In genomic region chr11:46064767-46065166, GRCm38 (mm10) we compare ENCODE assay signal across 8 mouse cellular contexts. TPM values are rescaled to one million over a fixed set of nuclear protein-coding genes. Genes with fewer than 3 reads are reported as not detected.
DNase-seq lines count a peak whose midpoint lies in the region; ATAC-seq and TF ChIP-seq lines count a peak whose summit lies in the region.

No protein-coding gene starts in this region.

- WGBS in hindbrain, embryonic 10.5 days, result 71% methylated on average over 8 of the region's 8 CpGs
- WGBS in hindbrain, embryonic 14.5 days, result 66% methylated on average over 8 of the region's 8 CpGs
- 71% methylated on average over 8 of the region's 8 CpGs for WGBS in forebrain, embryonic 12.5 days
- WGBS in intestine, embryonic 16.5 days, result 46% methylated on average over 8 of the region's 8 CpGs
- 61% methylated on average over 8 of the region's 8 CpGs for WGBS in liver, postnatal 0 days (ENCODE audit: insufficient replicate concordance)

- peaks cover 9% of the 10 kb centered on the region; the same call in 1 of the 2 replicates for H3K36me3 ChIP-seq in hindbrain, embryonic 10.5 days
- H3K36me3 ChIP-seq in hindbrain, embryonic 14.5 days (replicated peaks; ENCODE audit: control insufficient read depth, insufficient read depth), result peaks cover 37% of the 10 kb centered on the region
- no peaks in the 10 kb centered on the region; the same call in 1 of the 2 replicates for H3K36me3 ChIP-seq in forebrain, embryonic 12.5 days (replicated peaks)
- no peaks in the 10 kb centered on the region for H3K36me3 ChIP-seq in intestine, embryonic 16.5 days (ENCODE audit: control insufficient read depth, insufficient read depth, low read length)
- H3K36me3 ChIP-seq in liver, postnatal 0 days (replicated peaks; ENCODE audit: insufficient read depth, low read length), result no peaks in the 10 kb centered on the region; the same call in 1 of the 2 replicates

- H3K27ac ChIP-seq in hindbrain, embryonic 10.5 days, result peak overlapping the region; percentile 56; the same call in 1 of the 2 replicates
- H3K27ac ChIP-seq in hindbrain, embryonic 14.5 days, result no peak overlapping the region
- H3K27ac ChIP-seq in forebrain, embryonic 12.5 days, result 0 out of 2 replicates have a peak overlapping the region, but pooled peaks have one; percentile 9
- peak overlapping the region; percentile 75 for H3K27ac ChIP-seq in intestine, embryonic 16.5 days (ENCODE audit: low read length)
- peak overlapping the region; percentile 60 for H3K27ac ChIP-seq in liver, postnatal 0 days (ENCODE audit: low read depth)

- H3K4me3 ChIP-seq in hindbrain, embryonic 10.5 days, result no peak overlapping the region
- no peak overlapping the region for H3K4me3 ChIP-seq in hindbrain, embryonic 14.5 days (replicated peaks; ENCODE audit: low read length)
- no peak overlapping the region for H3K4me3 ChIP-seq in forebrain, embryonic 12.5 days (replicated peaks)
- H3K4me3 ChIP-seq in intestine, embryonic 16.5 days (ENCODE audit: low read length), result no peak overlapping the region
- H3K4me3 ChIP-seq in liver, postnatal 0 days (ENCODE audit: low read depth, low read length), result no peak overlapping the region

- H3K4me1 ChIP-seq in hindbrain, embryonic 10.5 days (replicated peaks), result peaks cover 41% of the 10 kb centered on the region
- peaks cover 17% of the 10 kb centered on the region for H3K4me1 ChIP-seq in hindbrain, embryonic 14.5 days (replicated peaks; ENCODE audit: control insufficient read depth, insufficient read depth, low read length)
- peaks cover 25% of the 10 kb centered on the region for H3K4me1 ChIP-seq in forebrain, embryonic 12.5 days
- peaks cover 27% of the 10 kb centered on the region for H3K4me1 ChIP-seq in intestine, embryonic 16.5 days (ENCODE audit: control insufficient read depth, insufficient read depth, low read length)
- peaks cover 19% of the 10 kb centered on the region for H3K4me1 ChIP-seq in liver, postnatal 0 days (ENCODE audit: insufficient read depth)

- no peaks in the 10 kb centered on the region for H3K27me3 ChIP-seq in hindbrain, embryonic 10.5 days (ENCODE audit: insufficient read depth, poor library complexity, severe bottlenecking)
- H3K27me3 ChIP-seq in hindbrain, embryonic 14.5 days (ENCODE audit: control insufficient read depth, insufficient read depth, low read length), result no peaks in the 10 kb centered on the region
- no peaks in the 10 kb centered on the region for H3K27me3 ChIP-seq in forebrain, embryonic 12.5 days
- H3K27me3 ChIP-seq in intestine, embryonic 16.5 days (replicated peaks; ENCODE audit: control insufficient read depth, insufficient read depth, low read length), result no peaks in the 10 kb centered on the region
- no peaks in the 10 kb centered on the region for H3K27me3 ChIP-seq in liver, postnatal 0 days (ENCODE audit: insufficient read depth, low read length)

- no peak for TF ChIP-seq CTCF in liver, postnatal 0 days (IDR thresholded peaks at IDR 0.05; ENCODE audit: low read depth)

- no peaks in the 10 kb centered on the region for H3K9me3 ChIP-seq in hindbrain, embryonic 10.5 days
- no peaks in the 10 kb centered on the region for H3K9me3 ChIP-seq in hindbrain, embryonic 14.5 days (ENCODE audit: control insufficient read depth, low read length)
- no peaks in the 10 kb centered on the region for H3K9me3 ChIP-seq in forebrain, embryonic 12.5 days
- H3K9me3 ChIP-seq in intestine, embryonic 16.5 days (ENCODE audit: control insufficient read depth, low read length), result no peaks in the 10 kb centered on the region
- H3K9me3 ChIP-seq in liver, postnatal 0 days (ENCODE audit: low read length), result no peaks in the 10 kb centered on the region

- ATAC-seq in hindbrain, embryonic 14.5 days (ENCODE audit: low FRiP score), result no peak
- ATAC-seq in forebrain, embryonic 12.5 days (ENCODE audit: low FRiP score), result no peak
- ATAC-seq in intestine, embryonic 16.5 days, result no peak
- ATAC-seq in liver, postnatal 0 days, result peak; percentile 39; the same call in 1 of the 2 replicates

- H3K9ac ChIP-seq in hindbrain, embryonic 14.5 days, result no peak overlapping the region
- no peak overlapping the region for H3K9ac ChIP-seq in forebrain, embryonic 12.5 days
- H3K9ac ChIP-seq in intestine, embryonic 16.5 days (ENCODE audit: low read depth, low read length), result no peak overlapping the region; the same call in 1 of the 2 replicates
- H3K9ac ChIP-seq in liver, postnatal 0 days (replicated peaks), result no peak overlapping the region

- no peak overlapping the region for H3K4me2 ChIP-seq in hindbrain, embryonic 14.5 days (replicated peaks)
- no peak overlapping the region for H3K4me2 ChIP-seq in forebrain, embryonic 12.5 days
- H3K4me2 ChIP-seq in intestine, embryonic 16.5 days (ENCODE audit: low read depth, low read length), result no peak overlapping the region
- H3K4me2 ChIP-seq in liver, postnatal 0 days (ENCODE audit: low read depth, low read length), result no peak overlapping the region

- no peak for DNase-seq in hindbrain, embryonic 10.5 days (ENCODE audit: low spot score)
- no peak for DNase-seq in hindbrain, embryonic 14.5 days (ENCODE audit: low spot score)
- DNase-seq in liver, postnatal 0 days, result no peak
- no peak for DNase-seq in layer of hippocampus, postnatal 14 days (ENCODE audit: low spot score in 2 of 2)
- DNase-seq in layer of hippocampus, postnatal 36 days, result no peak
- no peak for DNase-seq in urinary bladder, postnatal 4 days (ENCODE audit: low spot score in 2 of 2)

- no peak for TF ChIP-seq EP300 in liver, postnatal 0 days (IDR thresholded peaks at IDR 0.05; ENCODE audit: low read depth)

RNA-seq across cellular contexts. Expression of gene Adam19, which starts 9.0 kb away (rescaled TPM):
- 12.9 and 14.0 TPM in 2 replicates for polyA plus RNA-seq in hindbrain, embryonic 10.5 days (2016; fragmentation: Nextera tagmentation; extraction: Ambion mirVana)
- polyA plus RNA-seq in hindbrain, embryonic 14.5 days (2014; fragmentation: Nextera tagmentation; extraction: Ambion mirVana), result 12.2 and 14.5 TPM in 2 replicates
- polyA plus RNA-seq in forebrain, embryonic 12.5 days (2016; fragmentation: Nextera tagmentation; extraction: Ambion mirVana), result 9.7 and 10.2 TPM in 2 replicates
- 12.0 and 12.7 TPM in 2 replicates for polyA plus RNA-seq in intestine, embryonic 16.5 days (2015; fragmentation: Nextera tagmentation; extraction: Ambion mirVana)
- polyA plus RNA-seq in liver, postnatal 0 days (2015; fragmentation: Nextera tagmentation; extraction: Ambion mirVana), result 1.0 and 1.1 TPM in 2 replicates
- total RNA-seq in layer of hippocampus, postnatal 14 days (2021), result 10 to 100 TPM; 27.5 to 28.4 TPM
- total RNA-seq in layer of hippocampus, postnatal 36 days (2021), result 10 to 100 TPM; 13.8 to 14.6 TPM

RNA-seq across cellular contexts. Expression of gene Gm12166, which starts 12.6 kb away (rescaled TPM):
- 2.6 and 4.0 TPM in 2 replicates for polyA plus RNA-seq in hindbrain, embryonic 10.5 days (2016; fragmentation: Nextera tagmentation; extraction: Ambion mirVana)
- 4.4 and 6.6 TPM in 2 replicates for polyA plus RNA-seq in hindbrain, embryonic 14.5 days (2014; fragmentation: Nextera tagmentation; extraction: Ambion mirVana)
- polyA plus RNA-seq in forebrain, embryonic 12.5 days (2016; fragmentation: Nextera tagmentation; extraction: Ambion mirVana), result 3.1 and 3.2 TPM in 2 replicates
- 5.5 and 5.8 TPM in 2 replicates for polyA plus RNA-seq in intestine, embryonic 16.5 days (2015; fragmentation: Nextera tagmentation; extraction: Ambion mirVana)
- polyA plus RNA-seq in liver, postnatal 0 days (2015; fragmentation: Nextera tagmentation; extraction: Ambion mirVana), result 3.6 and 5.2 TPM in 2 replicates
- 1 to 10 TPM; 2.7 to 6.0 TPM for total RNA-seq in layer of hippocampus, postnatal 14 days (2021)
- total RNA-seq in layer of hippocampus, postnatal 36 days (2021), result 1 to 10 TPM; 1.9 to 2.0 TPM
